Comparison of ENCODE assay signal across 20 mouse cellular contexts in genomic region chr9:83127840-83128239, GRCm38 (mm10). TPM values are rescaled to one million over a fixed set of nuclear protein-coding genes. Genes with fewer than 3 reads are reported as not detected.
DNase-seq lines count a peak whose midpoint lies in the region; ATAC-seq and TF ChIP-seq lines count a peak whose summit lies in the region.
"Had no signal": no experiment of that assay in that cellular context is flagged by ENCODE, and none has a peak within 500 bp of the region (broad histone marks: within the 10 kb centered on the region; RNA-seq: fewer than 3 reads in every experiment).

No protein-coding gene starts in this region.

- H3K9me3 ChIP-seq in heart, embryonic 12.5 days (replicated peaks): peaks cover 4% of the 10 kb centered on the region; the same call in 1 of the 2 replicates
- no peaks in the 10 kb centered on the region for H3K9me3 ChIP-seq in heart, embryonic 10.5 days
- H3K9me3 ChIP-seq in lung, embryonic 14.5 days (ENCODE audit: low read depth, low read length): no peaks in the 10 kb centered on the region
- no peaks in the 10 kb centered on the region for H3K9me3 ChIP-seq in stomach, embryonic 14.5 days (ENCODE audit: control insufficient read depth, low read depth, low read length)
- H3K9me3 ChIP-seq: forebrain, embryonic 13.5 days; limb, embryonic 10.5 days; liver, embryonic 12.5 days; lung, embryonic 15.5 days; midbrain, embryonic 15.5 days; neural tube, embryonic 15.5 days had no signal

- DNase-seq in heart, embryonic 10.5 days (ENCODE audit: low spot score): no peak
- DNase-seq in lung, embryonic 14.5 days: peak; percentile 46
- no peak for DNase-seq in lung, postnatal 25 days (ENCODE audit: low spot score)
- peak; percentile 27 for DNase-seq in embryo, embryonic 9.5 days (ENCODE audit: extremely low spot score)
- DNase-seq in urinary bladder, adult 2 months (ENCODE audit: low spot score): no peak
- DNase-seq in urinary bladder, postnatal 10 days (ENCODE audit: low spot score): no peak
- DNase-seq: cerebellum, adult 2 months; spleen, adult 18-20 months had no signal

- H3K27me3 ChIP-seq in heart, embryonic 12.5 days (replicated peaks): no peaks in the 10 kb centered on the region
- no peaks in the 10 kb centered on the region for H3K27me3 ChIP-seq in heart, embryonic 10.5 days (ENCODE audit: insufficient read depth, poor library complexity, severe bottlenecking)
- H3K27me3 ChIP-seq in lung, embryonic 14.5 days (ENCODE audit: insufficient read depth, low read length): no peaks in the 10 kb centered on the region
- H3K27me3 ChIP-seq in stomach, embryonic 14.5 days (ENCODE audit: control insufficient read depth, insufficient read depth, low read length): no peaks in the 10 kb centered on the region
- H3K27me3 ChIP-seq: forebrain, embryonic 13.5 days; liver, embryonic 12.5 days; lung, embryonic 15.5 days; midbrain, embryonic 15.5 days; neural tube, embryonic 15.5 days had no signal

- no peak for ATAC-seq in heart, embryonic 12.5 days (ENCODE audit: insufficient number of reproducible peaks, low FRiP score)
- ATAC-seq in lung, embryonic 14.5 days (ENCODE audit: insufficient read depth): peak; percentile 49; the same call in 1 of the 2 replicates
- ATAC-seq in stomach, embryonic 14.5 days (ENCODE audit: insufficient number of reproducible peaks, insufficient read depth, low FRiP score, low read depth): 0 out of 2 replicates have a peak, but pooled peaks have one; percentile 23
- ATAC-seq: forebrain, embryonic 13.5 days; hindbrain, embryonic 16.5 days; intestine, embryonic 16.5 days; liver, embryonic 12.5 days; midbrain, embryonic 15.5 days had no signal

- peaks cover 12% of the 10 kb centered on the region for H3K4me1 ChIP-seq in heart, embryonic 12.5 days (replicated peaks)
- H3K4me1 ChIP-seq in heart, embryonic 10.5 days: peaks cover 8% of the 10 kb centered on the region
- no peaks in the 10 kb centered on the region; the same call in 1 of the 2 replicates for H3K4me1 ChIP-seq in lung, embryonic 14.5 days (ENCODE audit: insufficient read depth)
- H3K4me1 ChIP-seq in stomach, embryonic 14.5 days (ENCODE audit: control insufficient read depth, insufficient read depth, low read length): no peaks in the 10 kb centered on the region
- H3K4me1 ChIP-seq: liver, embryonic 12.5 days; lung, embryonic 15.5 days; midbrain, embryonic 15.5 days; neural tube, embryonic 15.5 days had no signal

- H3K9ac ChIP-seq in heart, embryonic 12.5 days: no peak overlapping the region
- no peak overlapping the region for H3K9ac ChIP-seq in lung, embryonic 14.5 days
- no peak overlapping the region for H3K9ac ChIP-seq in stomach, embryonic 14.5 days (replicated peaks; ENCODE audit: low read depth, low read length)
- H3K9ac ChIP-seq: forebrain, embryonic 13.5 days; liver, embryonic 12.5 days; lung, embryonic 15.5 days; midbrain, embryonic 15.5 days; neural tube, embryonic 15.5 days had no signal

- peaks cover 2% of the 10 kb centered on the region; the same call in 1 of the 2 replicates for H3K36me3 ChIP-seq in heart, embryonic 12.5 days
- 0 out of 2 replicates have a peak, but pooled peaks cover 2% of the 10 kb centered on the region for H3K36me3 ChIP-seq in heart, embryonic 10.5 days
- H3K36me3 ChIP-seq in lung, embryonic 14.5 days (ENCODE audit: insufficient read depth): no peaks in the 10 kb centered on the region
- H3K36me3 ChIP-seq in stomach, embryonic 14.5 days (ENCODE audit: control insufficient read depth, insufficient read depth, low read length): no peaks in the 10 kb centered on the region
- H3K36me3 ChIP-seq: liver, embryonic 12.5 days; lung, embryonic 15.5 days; midbrain, embryonic 15.5 days had no signal

- no peak for TF ChIP-seq CTCF in lung, embryonic 14.5 days (IDR thresholded peaks at IDR 0.05; ENCODE audit: low read depth)

- 47% methylated on average over 7 of the region's 7 CpGs for WGBS in heart, embryonic 12.5 days
- WGBS in heart, embryonic 10.5 days: 56% methylated on average over 7 of the region's 7 CpGs
- 22% methylated on average over 7 of the region's 7 CpGs for WGBS in lung, embryonic 14.5 days
- 31% methylated on average over 7 of the region's 7 CpGs for WGBS in stomach, embryonic 14.5 days

- peak overlapping the region; percentile 24 for H3K4me2 ChIP-seq in heart, embryonic 12.5 days
- H3K4me2 ChIP-seq in lung, embryonic 14.5 days: no peak overlapping the region
- H3K4me2 ChIP-seq in stomach, embryonic 14.5 days (replicated peaks; ENCODE audit: low read depth, low read length): no peak overlapping the region
- H3K4me2 ChIP-seq: forebrain, embryonic 13.5 days; liver, embryonic 12.5 days; lung, embryonic 15.5 days; midbrain, embryonic 15.5 days; neural tube, embryonic 15.5 days had no signal

- no peak overlapping the region for H3K27ac ChIP-seq in heart, embryonic 12.5 days (ENCODE audit: poor library complexity, severe bottlenecking)
- H3K27ac ChIP-seq in heart, embryonic 10.5 days: no peak overlapping the region
- H3K27ac ChIP-seq in lung, embryonic 14.5 days (ENCODE audit: low read depth): no peak overlapping the region
- peak overlapping the region; percentile 16; the same call in 1 of the 2 replicates for H3K27ac ChIP-seq in stomach, embryonic 14.5 days (ENCODE audit: low read length)
- H3K27ac ChIP-seq: forebrain, embryonic 13.5 days; limb, embryonic 10.5 days; liver, embryonic 12.5 days; lung, embryonic 15.5 days; midbrain, embryonic 15.5 days; neural tube, embryonic 15.5 days had no signal

- H3K4me3 ChIP-seq in heart, embryonic 12.5 days: no peak overlapping the region
- H3K4me3 ChIP-seq in heart, embryonic 10.5 days: no peak overlapping the region
- H3K4me3 ChIP-seq in lung, embryonic 14.5 days (ENCODE audit: low read depth, low read length): no peak overlapping the region
- no peak overlapping the region for H3K4me3 ChIP-seq in stomach, embryonic 14.5 days (ENCODE audit: low read depth, low read length)
- H3K4me3 ChIP-seq: erythroblast, embryonic 14.5 days; forebrain, embryonic 13.5 days; limb, embryonic 10.5 days; liver, embryonic 12.5 days; lung, embryonic 15.5 days; midbrain, embryonic 15.5 days; myocyte; neural tube, embryonic 15.5 days had no signal

RNA-seq across cellular contexts. Expression of gene Hmgn3, which starts 18.6 kb away (rescaled TPM):
- 122 and 124 TPM in 2 replicates for polyA plus RNA-seq in heart, embryonic 12.5 days (2016; fragmentation: Nextera tagmentation; extraction: Ambion mirVana)
- polyA plus RNA-seq in heart, embryonic 10.5 days (2016; fragmentation: Nextera tagmentation; extraction: Ambion mirVana): 80.3 and 96.4 TPM in 2 replicates
- polyA plus RNA-seq in lung, embryonic 14.5 days (2014; fragmentation: Nextera tagmentation; extraction: Ambion mirVana): 93.9 and 97.3 TPM in 2 replicates
- 125 and 133 TPM in 2 replicates for polyA plus RNA-seq in stomach, embryonic 14.5 days (2014; fragmentation: Nextera tagmentation; extraction: Ambion mirVana)
- 120 and 160 TPM in 2 replicates for polyA plus RNA-seq in urinary bladder, adult 2 months (2012; rRNA removed)
- polyA plus RNA-seq: erythroblast, embryonic 14.5 days had no signal

Comparison
In these comparisons a context has a peak if more than half of its experiments do, and no peak if none do; other contexts are left out.
1. DNase-seq: peak in lung, embryonic 14.5 days (single experiment) and embryo, embryonic 9.5 days (single experiment); none in heart, embryonic 10.5 days (single experiment), lung, postnatal 25 days (single experiment), urinary bladder, adult 2 months (single experiment) and urinary bladder, postnatal 10 days (single experiment).